Mouse (Mus musculus) cerebellum, adult 2 months (tissue): ENCODE results near the gene Spsb4.

Experiments used
- CTCF ChIP-seq: fragments of 200-500 bp; IDR thresholded peaks from 2 replicates; pipeline ENCODE4 v1.5.1; 2011; ENCODE audit warnings: low read depth, mild to moderate bottlenecking, control low read depth, low read length, moderate library complexity, borderline replicate concordance; ENCODE audit not compliant: insufficient read depth
- POLR2A ChIP-seq: fragments of 200-500 bp; IDR thresholded peaks from 2 replicates; pipeline ENCODE4 v1.6.1; 2011; ENCODE audit warnings: low read length, control low read depth, borderline replicate concordance; ENCODE audit not compliant: insufficient read depth

- no peak for TF ChIP-seq CTCF
- TF ChIP-seq POLR2A = no peak
Observed at GRCm38 (mm10) chr9:96934816-96935215, 83.8 kb downstream of the Spsb4 start.
